Mouse (Mus musculus) midbrain, embryonic 10.5 days (tissue): ENCODE data around the gene Zfp11. TPM values are rescaled to one million over a fixed set of nuclear protein-coding genes. Genes with fewer than 3 reads are reported as not detected.

Experiments used
- polyA plus RNA-seq: library from polyadenylated mRNA; unstranded; fragments of >200 nt; fragmentation: Nextera tagmentation; extraction: Ambion mirVana; gene quantifications from 2 replicates; pipeline ENCODE4 v1.2.1, GENCODE M21; 2016

The Zfp11 gene
- polyA plus RNA-seq, 1 experiment from 2014 or later, result 6.3 TPM

Other genes with a start within 250 kb of the Zfp11 start
- gene Sfswap, start 168.9 kb downstream of the Zfp11 start, polyA plus RNA-seq, result 35.1 and 40.8 TPM in 2 replicates
- gene Mmp17, start 85.9 kb downstream of the Zfp11 start, polyA plus RNA-seq, result 3.7 and 5.1 TPM in 2 replicates
- gene Sept14, start 38.4 kb upstream of the Zfp11 start, polyA plus RNA-seq, result not detected in 2 replicates
- gene Mrps17, start 45.4 kb upstream of the Zfp11 start, polyA plus RNA-seq, result 181 and 185 TPM in 2 replicates
- gene Nipsnap2, start 55.0 kb upstream of the Zfp11 start, polyA plus RNA-seq, result 76.3 and 86.3 TPM in 2 replicates
- 39.7 and 45.4 TPM in 2 replicates for gene Psph, start 117.3 kb upstream of the Zfp11 start, polyA plus RNA-seq
- gene Sumf2, start 176.9 kb upstream of the Zfp11 start, polyA plus RNA-seq, result 48.8 and 50.5 TPM in 2 replicates
- 1,024 and 1,060 TPM in 2 replicates for gene Chchd2, start 217.4 kb upstream of the Zfp11 start, polyA plus RNA-seq
- 5.1 and 5.3 TPM in 2 replicates for gene Zbed5, start 225.6 kb upstream of the Zfp11 start, polyA plus RNA-seq
- gene Phkg1, start 228.4 kb upstream of the Zfp11 start, polyA plus RNA-seq, result 0.25 and 0.41 TPM in 2 replicates
- gene Nupr1l, start 238.4 kb upstream of the Zfp11 start, polyA plus RNA-seq, result 4.2 and 6.1 TPM in 2 replicates